Mouse (Mus musculus): ENCODE measurements around the gene Mks1. TPM values are rescaled to one million over a fixed set of nuclear protein-coding genes. Genes with fewer than 3 reads are reported as not detected.
"Not testable (repeated sequence)": the region's sequence is repeated elsewhere in the genome, so short reads cannot be mapped to it uniquely, and the experiment has no call there.

The Mks1 gene
- polyA plus RNA-seq, 1 experiment: 10.2 TPM

DNA sequence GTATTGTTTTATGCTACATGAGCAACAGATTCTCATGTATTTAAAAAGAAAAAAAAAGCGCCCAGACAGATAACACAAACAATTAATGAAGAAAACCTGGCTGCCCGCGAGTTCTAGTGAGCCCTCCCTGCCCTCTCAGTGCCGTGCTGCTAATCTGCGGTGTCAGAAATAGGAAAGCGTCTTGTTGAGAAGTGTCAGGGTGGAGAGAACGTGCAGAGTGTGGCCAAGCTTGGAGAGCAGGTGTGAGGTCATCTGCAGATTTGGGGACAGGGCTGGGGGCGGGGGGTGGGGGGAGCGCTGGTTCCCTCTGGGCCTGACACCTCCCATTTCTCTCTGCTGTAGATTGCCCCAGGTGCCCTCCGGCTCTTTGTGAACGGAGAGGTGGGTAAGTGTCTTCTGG, 6.3 kb downstream of the Mks1 start:
- Histone ChIP-seq H3K4me1 (ENCODE audit: control insufficient read depth, insufficient read depth, low read length) (no peaks in the 10 kb centered on the region), H3K4me3 (replicated peaks; ENCODE audit: control insufficient read depth, low read depth, low read length) (no peak overlapping the region), H3K27ac (ENCODE audit: control insufficient read depth, insufficient read depth, low read depth, low read length, poor library complexity) (no peak overlapping the region)
- TF ChIP-seq POLR2A (IDR thresholded peaks at IDR 0.05; ENCODE audit: borderline replicate concordance, control insufficient read depth, low read depth, low read length) (no peak), CTCF (IDR thresholded peaks at IDR 0.05; ENCODE audit: control insufficient read depth, insufficient read depth, low read length) (no peak)
- 87% methylated on average over 11 of the region's 11 CpGs for WGBS

DNA sequence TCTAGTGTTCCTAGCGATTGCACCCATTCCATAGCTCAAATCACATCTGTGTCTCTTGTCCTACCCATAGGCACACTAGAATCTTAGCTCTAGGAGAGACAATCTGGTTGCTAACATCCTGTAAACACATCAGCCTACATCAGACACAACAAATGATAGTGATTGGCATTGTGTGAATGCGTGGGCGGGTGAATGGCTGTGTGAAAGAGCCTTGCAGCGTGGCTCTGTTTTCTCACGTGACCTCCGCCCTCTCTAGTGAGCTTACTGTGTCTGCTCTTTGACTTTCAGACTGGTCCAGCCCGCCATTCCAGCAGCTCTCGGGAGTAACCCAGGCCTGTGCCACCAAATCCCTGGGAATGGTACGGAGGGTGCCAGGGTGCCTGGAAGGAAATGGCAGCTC, 7.4 kb downstream of the Mks1 start:
- Histone ChIP-seq H3K4me1 (ENCODE audit: control insufficient read depth, insufficient read depth, low read length) (no peaks in the 10 kb centered on the region), H3K27ac (ENCODE audit: control insufficient read depth, insufficient read depth, low read depth, low read length, poor library complexity) (no peak overlapping the region), H3K4me3 (replicated peaks; ENCODE audit: control insufficient read depth, low read depth, low read length) (no peak overlapping the region)
- TF ChIP-seq POLR2A (IDR thresholded peaks at IDR 0.05; ENCODE audit: borderline replicate concordance, control insufficient read depth, low read depth, low read length) (no peak), CTCF (IDR thresholded peaks at IDR 0.05; ENCODE audit: control insufficient read depth, insufficient read depth, low read length) (no peak)
- 87% methylated on average over 9 of the region's 9 CpGs for WGBS

DNA sequence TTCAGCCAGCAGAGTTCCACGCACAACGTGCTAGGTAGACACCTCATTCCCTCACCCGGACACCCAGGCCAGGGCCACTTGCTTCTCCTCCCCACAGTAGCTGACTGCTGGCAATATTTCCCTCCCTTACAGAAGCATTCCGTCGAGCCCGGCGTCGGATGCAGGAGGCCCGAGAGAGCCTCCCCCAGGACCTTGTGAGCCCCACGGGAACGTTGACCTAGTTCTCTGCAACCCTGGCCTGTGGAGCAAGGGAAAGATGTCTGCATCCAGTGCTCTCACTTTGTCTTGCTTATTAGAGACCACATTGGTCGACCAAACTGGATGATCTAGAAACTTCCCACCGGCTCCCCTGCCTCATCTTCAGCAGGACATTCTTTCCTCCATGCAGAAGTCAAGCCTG, 9.8 kb downstream of the Mks1 start:
- H3K4me1 ChIP-seq (ENCODE audit: control insufficient read depth, insufficient read depth, low read length): no peaks in the 10 kb centered on the region
- TF ChIP-seq POLR2A (IDR thresholded peaks at IDR 0.05; ENCODE audit: borderline replicate concordance, control insufficient read depth, low read depth, low read length) (no peak), CTCF (IDR thresholded peaks at IDR 0.05; ENCODE audit: control insufficient read depth, insufficient read depth, low read length) (no peak)
- WGBS: 85% methylated on average over 13 of the region's 13 CpGs
- H3K27ac ChIP-seq (ENCODE audit: control insufficient read depth, insufficient read depth, low read depth, low read length, poor library complexity): no peak overlapping the region
- no peak overlapping the region for H3K4me3 ChIP-seq (replicated peaks; ENCODE audit: control insufficient read depth, low read depth, low read length)

DNA sequence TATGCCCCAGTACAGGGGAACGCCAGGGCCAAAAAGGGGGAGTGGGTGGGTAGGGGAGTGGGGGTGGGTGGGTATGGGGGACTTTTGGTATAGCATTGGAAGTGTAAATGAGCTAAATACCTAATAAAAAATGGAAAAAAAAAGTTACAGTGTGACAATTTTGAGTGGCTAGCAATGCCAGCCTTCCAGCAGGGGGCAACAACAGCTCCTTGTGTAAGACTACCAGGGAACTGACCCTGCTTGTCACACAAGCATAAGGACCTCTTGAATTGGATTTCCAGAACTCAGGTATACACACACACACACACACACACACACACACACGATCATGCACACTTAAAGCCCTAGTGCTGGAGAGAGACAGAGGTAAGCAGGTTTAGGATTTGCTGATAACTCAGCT, 13.9 kb downstream of the Mks1 start:
- not testable (repeated sequence) for H3K4me1 ChIP-seq (ENCODE audit: control insufficient read depth, insufficient read depth, low read length); H3K4me3 ChIP-seq (replicated peaks; ENCODE audit: control insufficient read depth, low read depth, low read length); H3K27ac ChIP-seq (ENCODE audit: control insufficient read depth, insufficient read depth, low read depth, low read length, poor library complexity)
- 59% methylated on average over 1 of the region's 2 CpGs for WGBS

DNA sequence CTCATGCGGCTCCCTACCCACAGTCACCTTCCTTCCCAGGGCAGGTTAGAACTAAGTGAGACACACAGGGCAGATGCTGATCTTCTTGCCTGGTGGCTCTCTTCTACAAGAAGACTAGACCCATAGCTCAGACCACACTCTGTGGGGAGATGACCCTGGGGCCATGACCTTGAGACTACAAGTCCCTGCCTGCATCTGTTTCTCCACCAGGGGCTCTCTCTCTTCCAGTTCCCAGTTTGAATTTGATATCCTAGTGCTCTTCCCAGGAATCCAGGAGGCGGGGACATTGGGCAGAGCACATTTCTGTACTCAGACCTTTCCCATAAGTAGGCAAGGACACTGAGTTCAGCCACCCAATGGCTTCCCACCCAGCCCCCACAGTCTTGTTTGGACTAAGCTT, 17.1 kb downstream of the Mks1 start:
- no peak overlapping the region for H3K4me3 ChIP-seq (replicated peaks; ENCODE audit: control insufficient read depth, low read depth, low read length)
- no peaks in the 10 kb centered on the region for H3K4me1 ChIP-seq (ENCODE audit: control insufficient read depth, insufficient read depth, low read length)
- 76% methylated on average over 2 of the region's 2 CpGs for WGBS
- H3K27ac ChIP-seq (ENCODE audit: control insufficient read depth, insufficient read depth, low read depth, low read length, poor library complexity): no peak overlapping the region
- TF ChIP-seq CTCF (IDR thresholded peaks at IDR 0.05; ENCODE audit: control insufficient read depth, insufficient read depth, low read length) (no peak), POLR2A (IDR thresholded peaks at IDR 0.05; ENCODE audit: borderline replicate concordance, control insufficient read depth, low read depth, low read length) (no peak)

DNA sequence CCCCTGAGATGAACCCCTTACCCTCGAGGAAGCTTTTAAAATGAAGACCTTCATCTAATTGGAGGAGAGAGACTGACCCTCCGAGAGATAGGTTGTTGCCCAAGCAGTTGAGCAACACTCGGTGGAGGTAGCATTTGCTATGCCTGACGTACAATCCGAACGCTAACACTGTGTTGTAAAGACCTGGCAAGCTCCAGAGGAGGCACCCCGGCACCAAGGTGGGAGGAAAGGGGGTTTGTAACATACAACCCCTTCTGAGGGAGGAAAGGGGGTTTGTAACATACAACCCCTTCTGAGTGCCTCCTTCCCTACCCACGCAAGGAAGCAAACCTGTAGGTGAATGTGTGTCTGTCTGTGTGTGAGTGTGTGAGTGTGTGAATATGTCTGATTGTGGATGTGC, 18.8 kb downstream of the Mks1 start:
- TF ChIP-seq CTCF (IDR thresholded peaks at IDR 0.05; ENCODE audit: control insufficient read depth, insufficient read depth, low read length) (no peak), POLR2A (IDR thresholded peaks at IDR 0.05; ENCODE audit: borderline replicate concordance, control insufficient read depth, low read depth, low read length) (no peak)

DNA sequence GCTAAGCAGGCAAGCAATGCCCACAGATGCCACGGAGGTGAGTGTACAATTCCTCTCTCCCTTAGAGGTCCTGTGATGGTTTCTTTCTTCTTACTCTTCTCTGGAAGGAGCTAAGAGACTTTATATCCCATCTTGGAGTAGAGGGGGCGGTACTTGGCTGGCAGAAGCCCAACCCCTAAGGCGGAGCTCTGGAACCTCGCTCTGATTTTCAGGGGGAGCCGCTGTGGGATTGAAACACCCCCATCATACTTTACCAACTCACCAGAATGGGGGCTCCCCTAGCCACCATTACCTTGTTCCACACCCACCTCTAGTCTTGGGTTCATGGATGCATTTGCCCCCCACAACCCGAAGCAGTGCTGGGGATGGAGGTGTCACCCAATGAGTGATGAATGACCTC, 22.4 kb downstream of the Mks1 start, which contains the start of gene Epx:
Gene Epx, minus strand, starts transcription at position 101 of the 400 bp plus-strand sequence.
- WGBS: 74% methylated on average over 6 of the region's 6 CpGs
- no peaks in the 10 kb centered on the region for H3K4me1 ChIP-seq (ENCODE audit: control insufficient read depth, insufficient read depth, low read length)
- H3K27ac ChIP-seq (ENCODE audit: control insufficient read depth, insufficient read depth, low read depth, low read length, poor library complexity): no peak within 1 kb of the TSS
- peak within 1 kb of the TSS; percentile 8 for H3K4me3 ChIP-seq (replicated peaks; ENCODE audit: control insufficient read depth, low read depth, low read length)
- TF ChIP-seq POLR2A (IDR thresholded peaks at IDR 0.05; ENCODE audit: borderline replicate concordance, control insufficient read depth, low read depth, low read length) (no peak), CTCF (IDR thresholded peaks at IDR 0.05; ENCODE audit: control insufficient read depth, insufficient read depth, low read length) (no peak)

More for the DNA sequence above, 18.8 kb downstream of the Mks1 start:
- WGBS: 50% methylated on average over 8 of the region's 8 CpGs
- Histone ChIP-seq H3K4me3 (replicated peaks; ENCODE audit: control insufficient read depth, low read depth, low read length) (no peak overlapping the region), H3K4me1 (ENCODE audit: control insufficient read depth, insufficient read depth, low read length) (no peaks in the 10 kb centered on the region), H3K27ac (ENCODE audit: control insufficient read depth, insufficient read depth, low read depth, low read length, poor library complexity) (no peak overlapping the region)

DNA sequence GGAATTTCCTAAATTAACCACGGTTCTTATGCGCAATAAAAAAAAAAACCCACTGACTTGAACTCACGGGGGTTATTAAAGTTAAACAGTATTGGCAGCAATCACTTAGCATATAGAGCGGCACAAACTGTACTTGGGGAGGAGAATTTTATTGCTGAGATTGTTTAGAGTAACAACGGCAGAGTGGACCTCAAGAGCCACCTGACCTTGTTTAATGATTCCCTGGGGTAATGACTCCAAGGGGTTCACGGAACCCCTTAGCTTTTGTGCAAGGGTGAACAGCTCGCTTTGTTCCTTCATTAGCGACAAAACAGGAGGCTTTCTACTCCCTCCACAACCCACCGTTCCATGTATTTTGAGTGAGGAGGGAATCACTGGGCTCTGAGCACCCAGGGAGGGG, 26.8 kb downstream of the Mks1 start:
- no peak overlapping the region for H3K4me3 ChIP-seq (replicated peaks; ENCODE audit: control insufficient read depth, low read depth, low read length)
- H3K27ac ChIP-seq (ENCODE audit: control insufficient read depth, insufficient read depth, low read depth, low read length, poor library complexity): no peak overlapping the region
- 62% methylated on average over 9 of the region's 9 CpGs for WGBS
- peaks cover 2% of the 10 kb centered on the region; the same call in 1 of the 2 replicates for H3K4me1 ChIP-seq (ENCODE audit: control insufficient read depth, insufficient read depth, low read length)
- TF ChIP-seq POLR2A (IDR thresholded peaks at IDR 0.05; ENCODE audit: borderline replicate concordance, control insufficient read depth, low read depth, low read length) (no peak), CTCF (IDR thresholded peaks at IDR 0.05; ENCODE audit: control insufficient read depth, insufficient read depth, low read length) (no peak)

DNA sequence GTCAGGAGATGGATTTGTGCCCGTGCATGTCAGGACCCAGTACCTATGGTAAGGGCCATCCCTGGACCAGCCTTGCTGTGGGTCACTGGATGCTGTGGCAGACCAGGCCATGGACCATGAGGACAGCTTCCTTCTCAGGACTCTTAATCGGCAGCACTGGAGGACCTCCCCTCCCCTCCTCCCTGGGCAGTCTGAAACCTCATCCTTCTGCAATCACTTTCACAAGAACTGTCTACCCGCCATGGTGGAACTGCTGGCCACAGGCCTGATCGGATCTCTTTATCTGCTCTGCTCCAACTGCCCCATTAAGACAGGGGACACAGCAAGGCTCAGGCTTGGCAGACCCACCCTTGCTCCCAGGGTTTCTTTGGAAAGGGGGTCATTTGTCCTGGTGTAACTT, 28.7 kb downstream of the Mks1 start:
- TF ChIP-seq POLR2A (IDR thresholded peaks at IDR 0.05; ENCODE audit: borderline replicate concordance, control insufficient read depth, low read depth, low read length): no peak
- TF ChIP-seq CTCF (IDR thresholded peaks at IDR 0.05; ENCODE audit: control insufficient read depth, insufficient read depth, low read length): no peak
- Histone ChIP-seq H3K4me1 (ENCODE audit: control insufficient read depth, insufficient read depth, low read length) (peaks cover 2% of the 10 kb centered on the region; the same call in 1 of the 2 replicates), H3K4me3 (replicated peaks; ENCODE audit: control insufficient read depth, low read depth, low read length) (no peak overlapping the region), H3K27ac (ENCODE audit: control insufficient read depth, insufficient read depth, low read depth, low read length, poor library complexity) (no peak overlapping the region)
- WGBS: 37% methylated on average over 4 of the region's 4 CpGs

All from bone marrow, adult 2 months (tissue).